Mouse (Mus musculus) ZHBTc4 (cell line): ENCODE results near the gene Cad.

ENCODE experiments used
- DNase-seq: peaks from one replicate; pipeline ENCODE4 v3.0.0-alpha.2; 2011; ENCODE audit warnings: low read depth, low spot score

Gene Cad

DNA sequence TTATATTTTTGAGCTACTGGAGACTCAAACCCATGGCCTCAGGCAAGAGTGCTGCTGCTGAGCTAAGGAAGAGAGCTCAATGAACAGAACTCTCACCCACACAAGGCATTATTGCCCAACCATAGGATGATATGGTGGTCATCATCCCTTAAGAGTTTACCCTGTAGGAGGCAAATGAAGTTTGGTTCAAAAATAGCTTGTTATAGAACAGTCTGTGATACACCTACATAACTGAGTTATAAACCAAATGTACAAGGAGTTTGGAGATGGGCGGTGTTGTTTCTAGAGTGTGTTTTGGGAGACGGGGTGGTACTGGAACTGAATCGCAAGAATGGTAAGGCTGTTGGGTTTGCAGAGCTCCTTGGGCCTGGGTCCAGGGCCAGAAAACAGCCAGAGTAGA lies 15.2 kb downstream of the Cad start:
- no peak for DNase-seq

DNA sequence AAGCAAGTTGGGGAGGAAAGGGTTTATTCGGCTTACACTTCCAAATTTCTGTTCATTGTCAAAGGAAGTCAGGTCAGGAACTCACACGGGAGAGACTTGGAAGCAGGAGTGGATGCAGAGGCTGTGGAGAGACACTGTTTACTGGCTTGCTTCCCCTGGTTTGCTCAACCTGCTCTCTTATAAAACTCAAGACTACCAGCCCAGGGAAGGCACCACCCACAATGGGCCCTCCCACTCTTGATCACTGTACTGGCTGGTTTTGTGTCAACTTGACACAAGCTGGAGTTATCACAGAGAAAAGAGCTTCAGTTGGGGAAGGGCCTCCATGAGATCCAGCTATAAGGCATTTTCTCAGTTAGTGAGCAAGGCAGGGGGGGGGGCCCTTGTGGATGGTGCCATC lies 16.5 kb downstream of the Cad start:
- DNase-seq, result no peak

DNA sequence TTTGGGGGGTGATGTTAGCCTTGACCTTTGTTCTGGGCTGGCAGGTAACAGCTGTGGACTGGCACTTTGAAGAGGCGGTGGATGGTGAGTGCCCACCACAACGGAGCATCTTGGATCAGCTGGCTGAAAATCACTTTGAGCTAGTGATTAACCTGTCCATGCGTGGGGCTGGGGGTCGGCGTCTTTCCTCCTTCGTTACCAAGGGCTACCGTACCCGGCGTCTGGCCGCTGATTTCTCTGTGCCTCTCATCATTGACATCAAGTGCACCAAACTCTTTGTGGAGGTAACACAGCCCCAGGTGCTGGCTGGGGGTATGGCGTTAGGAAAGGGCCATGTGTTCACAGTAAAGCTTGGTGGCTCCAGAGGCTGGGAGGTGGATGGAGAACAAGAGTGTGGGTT lies 17.2 kb downstream of the Cad start:
- DNase-seq, result no peak

DNA sequence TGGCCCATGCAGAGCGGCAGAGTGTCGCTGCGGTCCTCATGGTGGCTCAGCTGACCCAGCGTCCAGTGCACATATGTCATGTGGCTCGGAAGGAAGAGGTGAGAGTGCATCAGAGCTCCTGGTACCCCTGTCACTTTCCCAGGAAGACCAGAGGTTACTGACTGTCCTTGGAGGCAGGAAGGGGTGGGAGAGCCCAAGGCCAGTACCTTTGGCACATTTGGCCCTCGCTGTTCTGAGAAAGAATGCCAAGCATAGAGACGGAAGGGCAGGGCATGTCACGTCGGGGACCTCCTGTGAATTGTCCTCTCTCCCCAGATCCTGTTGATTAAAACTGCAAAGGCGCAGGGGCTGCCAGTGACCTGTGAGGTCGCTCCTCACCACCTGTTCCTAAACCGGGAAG lies 18.6 kb downstream of the Cad start:
- DNase-seq, result no peak

DNA sequence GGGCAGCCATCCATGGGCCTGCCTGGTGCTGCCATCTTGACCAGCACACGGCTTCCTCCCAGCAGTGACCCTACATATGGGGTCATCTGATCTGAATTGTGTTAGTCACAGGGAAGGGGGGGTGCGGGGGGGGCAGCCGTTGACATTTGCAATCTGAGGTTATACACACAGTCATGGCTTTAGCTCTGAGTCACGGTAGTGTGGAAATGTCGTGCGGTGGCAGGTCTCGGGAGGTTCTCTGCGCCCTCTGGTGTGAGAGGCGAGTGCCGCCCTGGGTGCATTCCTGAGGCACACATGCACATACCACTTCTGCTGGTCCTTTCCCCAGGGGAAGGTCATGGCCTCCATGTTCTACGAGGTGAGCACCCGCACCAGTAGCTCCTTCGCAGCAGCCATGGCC lies 21.8 kb downstream of the Cad start:
- peak; percentile 51 for DNase-seq

DNA sequence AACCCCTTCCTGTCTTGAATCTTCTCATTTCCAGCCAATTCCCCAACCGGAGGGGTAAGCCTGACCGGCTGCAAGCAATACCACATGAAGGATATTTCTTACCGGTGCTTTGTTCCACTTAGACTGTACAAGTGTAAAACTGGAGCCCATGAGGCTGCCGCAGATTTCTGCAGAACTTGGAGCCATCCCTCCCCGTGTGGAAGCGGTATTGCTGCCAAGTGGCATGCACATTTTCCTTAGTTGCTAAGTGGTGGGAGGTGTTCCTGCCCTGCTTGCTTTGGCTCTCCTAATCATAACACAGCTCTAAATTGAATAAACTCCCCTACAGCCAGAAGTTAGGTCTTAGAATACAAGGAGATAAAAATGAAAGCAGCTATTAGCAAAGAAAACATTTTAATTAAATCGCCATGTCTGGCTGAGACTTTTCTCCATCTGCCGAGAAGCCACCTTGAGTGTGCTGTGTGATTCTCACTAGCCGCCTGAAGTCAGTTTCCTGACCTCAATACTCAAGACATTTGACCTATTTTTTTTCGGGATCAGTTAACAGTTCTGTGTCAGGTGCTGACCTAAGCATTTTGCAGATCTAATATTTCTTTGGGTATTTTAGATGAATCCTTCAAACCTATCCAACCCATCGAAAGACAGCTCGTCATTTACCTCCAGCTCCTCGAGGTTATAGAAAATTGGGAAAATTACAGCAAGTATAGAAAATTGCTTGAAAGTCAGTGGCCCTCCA lies 25.6 kb downstream of the Cad start:
- no peak for DNase-seq

DNA sequence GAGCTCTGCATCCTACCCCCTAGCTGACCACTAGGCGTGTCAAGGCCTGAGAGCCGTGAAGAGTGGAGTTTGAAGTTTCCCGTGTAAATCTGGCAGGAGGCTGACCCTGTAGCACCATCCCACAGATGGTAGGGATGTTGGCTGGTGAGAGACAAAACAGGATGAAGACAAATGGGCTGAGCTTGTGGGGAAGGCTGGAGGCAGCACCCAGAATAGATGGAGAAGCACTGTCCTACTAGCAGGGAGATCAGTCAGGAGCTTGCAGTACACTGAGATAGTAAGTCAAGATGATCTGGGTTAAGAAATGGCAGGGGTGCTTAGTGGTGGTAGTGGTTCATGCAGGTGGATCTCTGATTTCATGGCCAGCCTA lies 26.2 kb downstream of the Cad start:
- no peak for DNase-seq

DNA sequence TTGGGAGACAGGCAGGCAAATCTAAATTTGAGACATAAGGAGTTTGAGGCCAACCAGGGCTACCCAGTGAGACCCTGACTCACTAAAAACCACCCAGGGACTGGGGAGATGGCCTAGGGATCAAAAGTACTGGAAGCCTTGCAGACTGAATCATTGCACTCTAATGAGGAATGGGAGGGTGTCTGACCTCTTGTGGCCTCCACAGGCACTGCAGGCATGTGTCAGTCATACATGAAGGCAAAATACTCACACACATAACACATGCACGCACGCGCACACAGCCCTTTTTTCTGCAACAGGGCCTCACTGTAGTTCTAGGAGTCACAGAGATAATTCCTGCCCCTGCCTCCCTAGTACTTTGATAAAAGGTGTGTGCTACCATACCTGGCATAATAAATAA lies 26.8 kb downstream of the Cad start:
- DNase-seq, result peak; percentile 79

DNA sequence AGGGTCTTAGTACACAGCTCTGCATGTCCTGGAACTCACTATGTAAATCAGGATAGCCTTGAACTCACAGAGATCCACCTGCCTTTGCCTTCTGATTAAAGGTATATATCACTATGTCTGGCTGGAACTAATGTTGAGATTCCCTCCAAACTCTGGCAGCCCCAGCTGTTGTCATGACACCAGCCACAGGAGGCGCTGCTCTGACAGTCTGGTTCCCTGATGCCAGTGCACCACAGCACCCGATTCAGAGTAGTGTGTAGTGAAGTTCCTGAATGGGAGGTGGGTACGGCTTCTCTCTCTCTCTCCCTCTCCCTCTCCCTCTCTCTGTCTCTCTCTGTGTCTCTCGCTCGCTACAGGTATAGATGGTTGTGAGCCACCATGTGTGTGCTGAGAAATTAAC lies 27.8 kb downstream of the Cad start:
- peak; percentile 73 for DNase-seq

DNA sequence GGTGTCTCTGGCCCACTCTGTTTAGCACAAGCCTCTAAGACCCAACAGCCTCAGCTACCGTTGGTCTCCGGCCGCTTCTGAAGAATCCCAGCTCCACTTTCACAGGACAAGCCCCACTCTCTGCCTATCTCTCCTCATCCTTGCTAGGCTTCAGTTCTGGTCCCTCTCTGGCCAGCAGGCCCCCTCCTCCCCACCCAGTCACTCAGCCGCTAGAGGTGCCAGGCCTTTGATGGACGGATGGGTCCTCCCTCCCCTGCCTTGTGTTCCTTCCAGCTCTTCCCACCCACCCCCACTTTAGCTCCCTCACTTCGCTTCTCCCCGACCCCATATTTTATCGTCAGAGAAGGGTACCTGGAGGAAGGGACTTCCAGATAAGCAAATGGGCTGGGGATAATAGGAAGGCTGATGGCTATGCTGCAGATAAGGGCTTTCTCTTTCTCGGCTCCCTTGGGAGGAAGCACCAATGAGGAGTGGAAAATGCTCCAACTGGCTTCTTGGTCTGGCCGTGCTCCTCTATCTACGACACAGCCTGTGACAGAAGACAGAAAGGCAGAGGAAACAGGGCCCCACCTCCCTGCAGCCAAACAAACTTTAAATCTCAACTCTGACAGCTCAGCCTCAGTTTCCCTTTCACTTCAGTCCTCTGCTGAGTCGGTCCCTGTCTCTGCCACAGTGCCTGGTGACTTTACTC lies 28.5 kb downstream of the Cad start:
- DNase-seq, result no peak

DNA sequence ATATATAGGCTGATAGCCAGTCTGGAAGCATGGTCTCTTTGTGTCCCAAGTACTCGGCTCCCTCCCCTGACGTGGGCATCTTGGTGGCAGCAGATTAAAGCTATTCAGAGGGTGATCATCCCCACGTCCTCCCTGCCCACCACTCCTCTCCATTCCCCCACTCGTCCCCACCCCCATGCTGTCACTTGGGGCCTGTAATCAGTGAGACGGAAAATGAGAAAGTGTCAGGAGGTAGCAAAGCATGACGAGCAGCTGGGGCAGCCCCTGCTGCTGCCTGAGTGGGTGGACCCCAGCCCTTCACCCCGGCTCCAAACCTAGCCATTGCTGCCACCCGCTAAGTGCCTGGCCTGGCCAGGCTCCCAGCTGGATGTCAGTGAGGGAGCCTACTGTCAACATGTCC lies 29.4 kb downstream of the Cad start:
- no peak for DNase-seq

DNA sequence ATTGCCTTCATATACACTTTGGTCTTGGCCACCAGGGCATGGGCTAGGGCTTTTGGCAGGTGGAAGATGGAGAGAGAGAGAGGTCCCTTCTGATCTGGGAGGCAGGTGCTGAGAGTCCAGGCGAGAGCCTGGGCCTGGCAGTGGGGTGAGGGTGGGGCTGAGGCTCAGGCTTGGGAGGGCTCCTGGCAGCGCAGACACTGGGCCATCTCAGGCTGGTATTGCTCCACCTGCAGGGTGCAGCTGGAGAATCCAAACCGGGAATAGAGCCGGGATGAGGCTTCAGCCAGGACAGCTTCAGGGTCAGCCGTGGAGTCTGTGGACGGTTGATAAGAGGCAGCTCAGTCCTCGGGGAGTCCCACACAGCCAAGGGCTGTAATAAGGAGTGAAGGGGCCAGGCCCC lies 32.0 kb downstream of the Cad start:
- DNase-seq, result no peak

DNA sequence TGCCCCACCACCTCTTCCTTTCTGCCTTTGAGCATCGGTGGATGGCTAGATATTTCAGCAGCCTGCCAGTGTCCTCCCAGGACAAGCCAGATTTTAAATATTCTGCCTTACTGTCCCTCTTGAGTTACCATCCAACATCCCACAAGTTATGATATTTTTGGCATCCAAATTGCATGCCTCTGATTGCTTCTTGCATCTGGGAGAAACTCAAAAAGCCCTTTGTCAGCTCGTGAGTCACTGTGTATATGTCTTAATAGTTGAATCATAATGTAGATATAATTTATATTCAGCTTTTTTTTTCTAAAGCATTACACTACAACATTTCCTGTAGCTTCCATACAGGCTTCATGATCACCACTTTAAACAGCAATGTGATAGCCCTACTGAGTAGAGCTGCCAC lies 32.6 kb downstream of the Cad start:
- no peak for DNase-seq

DNA sequence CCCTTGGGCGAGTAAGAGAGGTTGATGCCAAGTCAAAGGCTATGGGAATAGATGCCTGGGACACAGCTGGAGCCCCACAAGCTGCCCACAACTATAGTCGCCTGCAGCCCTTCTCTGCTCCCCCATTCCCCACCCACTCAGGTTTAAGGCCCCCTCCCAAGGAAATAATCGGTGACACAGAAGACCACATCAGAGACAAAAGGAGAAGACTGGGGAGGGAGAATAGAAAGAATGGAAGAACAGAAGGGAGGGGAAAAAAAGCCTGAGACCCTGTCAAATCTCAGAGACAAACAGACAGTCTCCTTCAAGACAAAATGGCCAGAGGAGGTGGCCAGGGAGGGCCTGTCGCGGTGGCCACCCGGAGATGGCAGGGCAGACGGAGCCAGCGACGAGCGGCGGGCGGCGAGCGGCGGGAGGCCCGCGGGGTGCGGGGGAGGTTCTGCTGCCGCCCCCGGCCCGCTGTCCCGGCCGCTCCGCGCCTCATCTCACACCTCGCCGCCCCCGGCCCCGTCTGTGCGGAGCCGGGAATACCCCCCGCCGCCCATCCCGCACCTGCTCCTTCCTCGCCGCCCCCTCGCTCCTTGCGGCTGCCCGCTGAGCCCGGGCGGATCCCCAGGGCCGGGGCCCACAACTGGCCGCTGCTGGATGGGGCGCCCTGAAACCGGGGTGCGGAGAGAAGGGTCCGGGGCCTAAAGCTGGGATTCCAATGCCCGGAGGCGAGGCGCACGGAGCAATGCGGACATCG lies 37.8 kb downstream of the Cad start:
- no peak for DNase-seq

DNA sequence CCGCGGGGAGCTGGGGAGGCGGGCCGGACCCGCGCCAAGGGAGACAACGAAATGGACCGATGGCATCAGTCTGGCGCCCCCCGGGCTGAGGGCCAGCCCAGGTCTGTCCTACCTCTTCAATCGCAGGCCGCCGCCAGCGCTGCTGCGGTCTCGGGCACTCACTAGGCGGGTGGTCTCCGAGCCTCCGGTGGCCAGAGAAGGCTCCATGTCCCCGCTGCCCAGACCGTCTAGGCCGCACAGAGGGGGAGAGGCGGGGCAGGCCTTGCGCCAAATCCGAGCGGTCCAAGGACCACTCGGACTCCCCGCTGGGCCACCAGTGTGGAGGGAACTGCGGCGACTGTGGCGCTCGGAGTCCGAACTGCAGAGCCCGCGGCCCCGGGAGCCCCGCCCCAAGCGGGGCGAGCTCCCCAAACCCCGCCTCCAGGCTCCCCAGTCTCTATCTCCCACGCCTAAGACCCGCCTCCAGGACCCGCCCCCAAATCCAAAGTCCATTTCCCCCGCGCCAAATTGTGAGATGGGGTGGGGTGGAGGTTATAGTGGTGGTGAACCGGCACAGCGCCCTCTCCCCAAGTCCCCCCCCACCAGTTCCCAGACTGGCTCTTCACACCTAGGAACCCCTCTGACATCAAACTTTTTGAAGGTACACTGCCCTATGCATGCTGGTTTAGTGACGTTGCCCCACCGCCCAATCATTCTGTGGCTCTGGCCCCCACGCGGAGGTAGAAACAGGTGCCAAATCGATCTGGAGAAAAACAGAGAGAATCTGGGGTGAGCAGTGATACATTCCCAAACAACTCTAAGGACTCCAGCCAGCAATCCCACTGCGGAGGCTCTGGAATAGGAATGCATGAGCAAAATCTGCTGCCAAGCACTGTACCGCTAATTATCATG lies 38.8 kb downstream of the Cad start:
- DNase-seq, result peak; percentile 67

DNA sequence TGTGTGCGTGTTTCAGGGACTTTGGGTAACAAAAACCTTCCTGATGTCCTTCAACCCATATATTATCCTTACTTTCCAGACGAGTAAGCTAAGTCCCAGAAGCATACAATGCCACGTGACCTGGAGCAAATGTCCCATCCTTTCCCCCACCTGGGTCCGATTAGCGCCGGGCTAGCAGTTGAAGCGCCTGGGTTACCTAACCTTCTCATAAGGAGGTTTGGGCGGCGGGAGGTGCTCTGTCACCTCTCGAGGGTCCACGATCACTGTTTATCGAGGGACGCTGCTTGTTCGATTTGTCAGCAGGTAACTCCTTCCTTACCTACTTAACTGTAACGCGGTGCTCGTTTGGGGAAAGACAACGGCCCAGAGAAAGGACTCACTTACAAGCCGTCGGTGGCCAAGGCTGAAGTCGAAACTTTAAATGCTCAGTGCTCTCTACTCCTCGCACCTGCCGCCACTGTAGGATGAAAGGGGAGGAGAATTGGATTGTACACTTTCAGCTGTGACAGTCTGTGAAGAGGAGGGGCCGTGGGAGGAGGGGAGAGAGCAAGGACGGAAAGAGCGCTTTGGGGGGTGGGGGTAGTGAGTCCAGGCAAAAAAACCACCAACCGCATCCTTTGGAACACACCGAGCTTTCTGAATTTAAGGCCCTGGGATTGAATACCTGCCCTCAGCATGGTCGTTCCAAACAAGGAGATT lies 39.7 kb downstream of the Cad start:
- DNase-seq, result peak; percentile 39

DNA sequence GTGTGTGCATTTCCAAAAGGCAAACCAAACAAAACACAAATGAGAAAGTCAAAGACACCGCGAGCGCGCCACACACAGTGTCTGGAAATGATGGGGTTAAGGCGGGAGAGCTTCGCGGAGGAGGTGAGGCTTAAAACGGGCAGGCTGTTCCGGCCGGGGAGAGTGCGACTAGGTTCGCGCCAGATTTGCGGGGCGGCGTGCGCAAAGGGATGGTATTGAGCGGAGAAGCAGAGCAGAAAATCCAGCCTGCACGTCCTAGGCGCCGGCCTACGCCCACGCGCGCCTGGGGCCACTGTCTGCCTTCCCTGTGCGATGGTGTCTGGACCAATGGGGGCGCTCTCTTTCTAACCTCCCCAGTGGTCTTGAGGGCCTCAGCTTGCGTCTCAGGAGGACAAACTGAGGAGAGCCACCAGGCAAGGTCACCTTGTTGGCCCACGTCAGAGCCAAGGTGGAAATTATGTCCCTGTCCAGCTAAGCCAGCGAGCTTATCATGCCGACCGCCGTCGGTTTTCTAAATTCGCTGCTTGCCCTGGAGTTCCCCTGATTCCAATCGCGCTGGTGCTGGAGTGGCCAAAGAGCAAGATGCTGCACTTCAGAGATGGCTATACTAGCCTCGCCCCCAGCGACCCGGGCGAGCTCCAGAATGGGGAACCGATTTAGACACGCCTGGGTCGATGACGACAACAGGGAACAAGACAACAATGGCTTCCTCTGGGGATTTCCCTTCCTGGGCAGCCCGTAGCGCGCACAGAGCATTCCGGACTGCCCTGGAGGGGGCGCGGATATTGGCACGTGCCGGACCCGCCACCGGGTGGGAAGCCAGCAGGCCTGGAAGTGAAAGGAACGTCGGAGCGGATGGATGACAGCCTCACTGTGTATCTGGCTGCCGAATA lies 40.5 kb downstream of the Cad start:
- peak; percentile 85 for DNase-seq

DNA sequence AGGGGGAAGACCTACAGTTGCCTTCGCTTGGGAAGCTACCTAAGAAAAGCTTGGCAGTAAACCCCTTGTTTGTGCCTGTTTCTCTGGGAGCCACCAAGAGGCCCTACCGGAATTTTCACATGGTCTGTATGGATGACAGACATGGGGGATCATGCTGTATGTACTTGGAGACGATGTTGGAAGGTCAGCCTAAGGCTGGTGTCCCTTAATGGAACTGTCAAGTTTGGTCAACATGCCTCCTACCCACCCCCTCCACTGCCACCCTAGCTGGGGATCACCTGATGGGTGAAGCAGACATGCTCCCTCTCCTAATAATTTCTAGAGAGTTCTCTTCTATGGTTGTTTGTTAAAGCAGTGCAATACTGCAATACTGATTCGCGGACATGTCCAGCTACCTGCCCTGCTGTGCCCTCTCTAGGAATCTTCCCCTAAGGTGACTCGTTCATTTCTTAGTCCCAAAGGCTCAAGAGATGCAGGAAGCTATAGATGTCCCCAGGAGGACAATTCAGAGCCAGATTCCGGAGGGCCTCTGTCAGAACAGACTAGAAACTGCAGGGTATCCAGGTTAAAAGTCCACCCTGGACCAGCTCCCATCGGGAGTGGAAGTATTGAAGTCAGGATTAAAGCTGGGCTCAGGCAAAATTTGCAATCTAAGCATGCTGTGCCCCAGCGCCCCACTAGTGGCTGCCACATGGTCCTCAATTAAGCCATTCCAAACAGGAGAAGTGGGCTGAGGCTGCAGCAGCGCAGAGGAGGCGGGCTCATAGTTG lies 41.3 kb downstream of the Cad start:
- no peak for DNase-seq

DNA sequence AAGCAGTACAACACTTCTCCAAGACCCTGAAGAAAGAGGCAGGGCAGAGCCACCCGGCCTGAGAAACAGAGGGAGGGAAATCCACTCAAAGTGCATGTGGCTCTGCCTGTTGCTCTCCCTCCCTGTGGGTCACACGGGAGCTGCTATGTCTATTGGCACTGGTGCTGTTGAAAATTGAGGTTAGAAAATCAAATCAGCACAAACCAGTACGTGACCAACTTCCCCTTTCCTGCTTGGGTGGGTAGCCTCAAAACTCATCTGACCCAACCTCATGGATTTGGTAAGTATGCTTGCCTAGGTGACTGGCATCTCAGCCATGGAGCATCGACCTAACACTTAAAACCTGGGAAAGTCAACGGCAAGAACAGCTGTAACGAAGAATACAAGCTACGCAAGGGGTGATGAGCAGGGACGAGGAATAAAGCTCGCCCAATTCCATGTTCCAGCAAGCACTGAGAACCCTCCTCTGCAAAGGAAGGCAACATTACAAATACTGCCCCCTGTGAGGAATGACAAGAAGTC lies 51.3 kb downstream of the Cad start, which contains the start of gene Dnajc5g:
Gene Dnajc5g (plus strand): TSS at position 472 of the 522 bp plus-strand sequence.
- no peak for DNase-seq
